Mouse (Mus musculus) intestine, postnatal 0 days (tissue): ENCODE results near the gene Prrc2a. TPM values are rescaled to one million over a fixed set of nuclear protein-coding genes. Genes with fewer than 3 reads are reported as not detected.

ENCODE experiments used
- ATAC-seq: fragments of 200-750 bp; cut with Nextera tagmentation; 2 replicates; pipeline ENCODE4 v1.8.0; 2017; ENCODE audit warnings: mild to moderate bottlenecking, moderate TSS enrichment, moderate library complexity
- H3K27ac ChIP-seq: fragments of 300-500 bp; sonication (generic); 2 replicates; pipeline ENCODE4 v1.5.1; 2014; ENCODE audit warnings: mild to moderate bottlenecking, low read depth, low read length, moderate library complexity
- H3K27me3 ChIP-seq: fragments of 300-500 bp; sonication (generic); replicated peaks from 2 replicates; pipeline ENCODE4 v1.6.1; 2014; ENCODE audit warnings: low read length, mixed read lengths; ENCODE audit not compliant: control insufficient read depth, insufficient read depth
- H3K36me3 ChIP-seq: fragments of 300-500 bp; sonication (generic); 2 replicates; pipeline ENCODE4 v1.6.1; 2014; ENCODE audit warnings: mild to moderate bottlenecking, moderate library complexity; ENCODE audit not compliant: control insufficient read depth, insufficient read depth
- H3K4me1 ChIP-seq: fragments of 300-500 bp; sonication (generic); replicated peaks from 2 replicates; pipeline ENCODE4 v1.6.1; 2014; ENCODE audit warnings: antibody characterized with exemption, low read length, mixed read lengths; ENCODE audit not compliant: control insufficient read depth, insufficient read depth
- H3K4me2 ChIP-seq: fragments of 300-500 bp; sonication (generic); replicated peaks from 2 replicates; pipeline ENCODE4 v1.6.1; 2014; ENCODE audit warnings: low read depth, mild to moderate bottlenecking, moderate library complexity
- H3K4me3 ChIP-seq: fragments of 300-500 bp; sonication (generic); 2 replicates; pipeline ENCODE4 v1.5.1; 2014; ENCODE audit warnings: low read depth, low read length
- H3K9ac ChIP-seq: fragments of 300-500 bp; sonication (generic); 2 replicates; pipeline ENCODE4 v1.6.1; 2014; ENCODE audit warnings: mild to moderate bottlenecking, low read depth, low read length
- H3K9me3 ChIP-seq: fragments of 300-500 bp; sonication (generic); 2 replicates; pipeline ENCODE4 v1.6.1; 2016; ENCODE audit warnings: mixed run types; ENCODE audit not compliant: control insufficient read depth
- CTCF ChIP-seq: sonication (generic); IDR thresholded peaks from 2 replicates; pipeline ENCODE4 v1.5.1; 2016; ENCODE audit warnings: low read depth, mild to moderate bottlenecking, control low read depth, antibody characterized with exemption, moderate library complexity
- WGBS: fragments of 180-500 bp; shearing (Covaris S2); extraction: QIAGEN DNeasy Blood & Tissue Kit; methylation state at CpG from one replicate; pipeline ENCODE4 v1.1.7; 2014; 5-methylcytosine and 5-hydroxymethylcytosine counted together
- polyA plus RNA-seq: library from polyadenylated mRNA; unstranded; fragments of >200 nt; fragmentation: Nextera tagmentation; extraction: Ambion mirVana; gene quantifications from 2 replicates; pipeline ENCODE4 v1.2.1, GENCODE M21; 2015

Prrc2a gene
- polyA plus RNA-seq, 1 experiment from 2014 or later = 40.0 TPM

- Histone ChIP-seq H3K27me3 (no peaks in the 10 kb centered on the region), H3K4me2 (no peak overlapping the region), H3K4me1 (no peaks in the 10 kb centered on the region), H3K9me3 (no peaks in the 10 kb centered on the region), H3K9ac (no peak overlapping the region), H3K4me3 (no peak overlapping the region), H3K36me3 (no peaks in the 10 kb centered on the region), H3K27ac (peak overlapping the region; percentile 50; the same call in 1 of the 2 replicates)
- no peak for ATAC-seq
- no peak for TF ChIP-seq CTCF
- WGBS = 68% methylated on average over 11 of the region's 11 CpGs
These were observed 7.9 kb upstream of the Prrc2a start for GRCm38 (mm10) chr17:35172445-35173234.

- 14% methylated on average over 4 of the region's 4 CpGs for WGBS
- Histone ChIP-seq H3K9me3 (no peaks in the 10 kb centered on the region), H3K4me1 (0 out of 2 replicates have a peak, but pooled peaks cover under 1% of the 10 kb centered on the region), H3K4me3 (no peak overlapping the region), H3K27me3 (no peaks in the 10 kb centered on the region), H3K36me3 (no peaks in the 10 kb centered on the region), H3K27ac (no peak overlapping the region), H3K9ac (no peak overlapping the region), H3K4me2 (no peak overlapping the region)
- ATAC-seq = no peak
- peak; percentile 85 for TF ChIP-seq CTCF
These were observed 4.0 kb upstream of the Prrc2a start for GRCm38 (mm10) chr17:35168541-35169207.

GRCm38 (mm10) chr17:35167794-35168193, 3.1 kb upstream of the Prrc2a start:
- 89% methylated on average over 7 of the region's 7 CpGs for WGBS
- ATAC-seq = no peak
- no peaks in the 10 kb centered on the region for H3K36me3 ChIP-seq
- H3K4me1 ChIP-seq = peaks cover 4% of the 10 kb centered on the region; the same call in 1 of the 2 replicates
- no peak overlapping the region for H3K4me3 ChIP-seq
- no peak overlapping the region for H3K27ac ChIP-seq
- TF ChIP-seq CTCF = no peak
- no peaks in the 10 kb centered on the region for H3K9me3 ChIP-seq
- no peaks in the 10 kb centered on the region for H3K27me3 ChIP-seq
- H3K4me2 ChIP-seq = no peak overlapping the region
- no peak overlapping the region for H3K9ac ChIP-seq

DNA sequence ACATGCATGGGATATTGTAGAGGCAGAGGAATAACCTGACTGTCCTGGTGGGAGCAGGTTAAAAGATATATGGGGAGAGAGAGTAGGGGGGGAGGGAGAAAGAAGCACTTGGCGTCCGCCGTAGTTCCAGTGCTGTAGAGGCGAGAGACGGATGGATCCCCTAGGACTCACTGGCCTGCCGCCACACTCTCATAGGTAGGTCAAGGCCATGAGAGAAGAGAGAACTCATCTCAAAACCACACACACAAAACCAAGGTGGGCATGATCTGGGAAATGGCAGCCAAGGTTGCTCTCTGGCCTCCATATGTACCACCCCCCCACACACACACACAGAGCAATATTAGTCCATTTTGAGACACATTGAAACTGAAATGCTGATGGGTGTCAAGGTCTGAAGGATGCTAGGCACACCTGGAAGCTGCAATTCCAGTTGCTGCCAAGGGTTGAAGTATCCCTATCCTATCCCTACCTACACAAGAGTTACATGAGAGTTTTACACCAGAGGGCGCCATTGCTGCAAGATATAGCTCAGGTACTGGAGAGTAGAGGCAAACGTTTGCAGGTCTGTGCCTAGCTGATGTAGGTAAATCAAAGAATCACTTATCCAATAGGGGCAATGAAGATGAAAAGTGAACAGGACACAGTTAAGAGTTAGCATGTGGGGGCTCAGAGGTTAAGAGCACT, 1.8 kb upstream of the Prrc2a start:
- Histone ChIP-seq H3K27me3 (no peaks in the 10 kb centered on the region), H3K4me3 (no peak overlapping the region), H3K27ac (no peak overlapping the region), H3K9ac (no peak overlapping the region), H3K9me3 (no peaks in the 10 kb centered on the region), H3K36me3 (peaks cover 8% of the 10 kb centered on the region), H3K4me1 (peaks cover 4% of the 10 kb centered on the region; the same call in 1 of the 2 replicates), H3K4me2 (peak overlapping the region; percentile 55; the same call in 1 of the 2 replicates)
- TF ChIP-seq CTCF = peak; percentile 88
- ATAC-seq = 0 out of 2 replicates have a peak, but pooled peaks have one; percentile 10
- 73% methylated on average over 8 of the region's 8 CpGs for WGBS

- no peak for ATAC-seq
- Histone ChIP-seq H3K9me3 (no peaks in the 10 kb centered on the region), H3K27ac (peak overlapping the region; percentile 93), H3K36me3 (peaks cover 17% of the 10 kb centered on the region), H3K4me1 (peaks cover 4% of the 10 kb centered on the region; the same call in 1 of the 2 replicates), H3K4me2 (peak overlapping the region; percentile 55), H3K27me3 (no peaks in the 10 kb centered on the region), H3K9ac (0 out of 2 replicates have a peak overlapping the region, but pooled peaks have one; percentile 2), H3K4me3 (peak overlapping the region; percentile 94)
- 18% methylated on average over 12 of the region's 12 CpGs for WGBS
- TF ChIP-seq CTCF = no peak
These were observed 906 bp upstream of the Prrc2a start for GRCm38 (mm10) chr17:35165451-35166155.
